Mouse (Mus musculus) midbrain, embryonic 10.5 days (tissue): ENCODE results near the gene Pgap3. TPM values are rescaled to one million over a fixed set of nuclear protein-coding genes. Genes with fewer than 3 reads are reported as not detected.

Source experiments
- DNase-seq: peaks from one replicate; pipeline ENCODE4 v3.0.0-alpha.2; 2017; ENCODE audit warnings: low spot score
- H3K27ac ChIP-seq: fragments of 300-500 bp; sonication (generic); replicated peaks from 2 replicates; pipeline ENCODE4 v1.5.1; 2016; ENCODE audit warnings: mild to moderate bottlenecking
- H3K27me3 ChIP-seq: fragments of 300-500 bp; sonication (generic); 2 replicates; pipeline ENCODE4 v1.6.1; 2016; ENCODE audit warnings: low read depth, mild to moderate bottlenecking; ENCODE audit not compliant: poor library complexity, severe bottlenecking
- H3K36me3 ChIP-seq: fragments of 300-500 bp; sonication (generic); 2 replicates; pipeline ENCODE4 v1.6.1; 2016; ENCODE audit warnings: mild to moderate bottlenecking, moderate library complexity
- H3K4me1 ChIP-seq: fragments of 300-500 bp; sonication (generic); 2 replicates; pipeline ENCODE4 v1.6.1; 2016
- H3K4me3 ChIP-seq: fragments of 300-500 bp; sonication (generic); 2 replicates; pipeline ENCODE4 v1.5.1; 2016; ENCODE audit warnings: mild to moderate bottlenecking, moderate library complexity
- H3K9me3 ChIP-seq: fragments of 300-500 bp; sonication (generic); replicated peaks from 2 replicates; pipeline ENCODE4 v1.6.1; 2016; ENCODE audit warnings: mild to moderate bottlenecking
- WGBS: fragments of 180-500 bp; shearing (Covaris S2); methylation state at CpG from one replicate; pipeline ENCODE4 v1.1.7; 2016; 5-methylcytosine and 5-hydroxymethylcytosine counted together
- polyA plus RNA-seq: library from polyadenylated mRNA; unstranded; fragments of >200 nt; fragmentation: Nextera tagmentation; extraction: Ambion mirVana; gene quantifications from 2 replicates; pipeline ENCODE4 v1.2.1, GENCODE M21; 2016

Gene Pgap3
- polyA plus RNA-seq, 1 experiment from 2014 or later: 10.1 TPM

- peak; percentile 75 for DNase-seq
- H3K4me1 ChIP-seq: peaks cover 44% of the 10 kb centered on the region
- H3K4me3 ChIP-seq: peak overlapping the region; percentile 49
- peak overlapping the region; percentile 92 for H3K27ac ChIP-seq
- no peaks in the 10 kb centered on the region for H3K9me3 ChIP-seq
- peaks cover 43% of the 10 kb centered on the region for H3K36me3 ChIP-seq
- WGBS: 4% methylated on average over 2 of the region's 2 CpGs
- no peaks in the 10 kb centered on the region for H3K27me3 ChIP-seq
Measured at GRCm38 (mm10) chr11:98372406-98372805, 27.9 kb downstream of the Pgap3 start.

GRCm38 (mm10) chr11:98371556-98372240 lies 28.6 kb downstream of the Pgap3 start:
- Histone ChIP-seq H3K27ac (peak overlapping the region; percentile 92), H3K4me1 (peaks cover 44% of the 10 kb centered on the region), H3K36me3 (peaks cover 37% of the 10 kb centered on the region), H3K27me3 (no peaks in the 10 kb centered on the region), H3K4me3 (peak overlapping the region; percentile 49), H3K9me3 (no peaks in the 10 kb centered on the region)
- 20% methylated on average over 10 of the region's 10 CpGs for WGBS
- peak; percentile 78 for DNase-seq

GRCm38 (mm10) chr11:98370588-98370987 lies 29.7 kb downstream of the Pgap3 start:
- H3K4me3 ChIP-seq: peak overlapping the region; percentile 49; the same call in 1 of the 2 replicates
- WGBS: 87% methylated on average over 2 of the region's 2 CpGs
- H3K27ac ChIP-seq: peak overlapping the region; percentile 92
- peaks cover 31% of the 10 kb centered on the region for H3K36me3 ChIP-seq
- H3K9me3 ChIP-seq: no peaks in the 10 kb centered on the region
- DNase-seq: no peak
- peaks cover 44% of the 10 kb centered on the region for H3K4me1 ChIP-seq
- H3K27me3 ChIP-seq: no peaks in the 10 kb centered on the region

- Histone ChIP-seq H3K4me3 (no peak overlapping the region), H3K4me1 (peaks cover 44% of the 10 kb centered on the region), H3K36me3 (peaks cover 18% of the 10 kb centered on the region), H3K9me3 (no peaks in the 10 kb centered on the region), H3K27me3 (no peaks in the 10 kb centered on the region), H3K27ac (no peak overlapping the region)
- DNase-seq: no peak
- 85% methylated on average over 6 of the region's 6 CpGs for WGBS
Measured at GRCm38 (mm10) chr11:98369337-98369736, 31.0 kb downstream of the Pgap3 start.

- WGBS: 86% methylated on average over 7 of the region's 7 CpGs
- H3K9me3 ChIP-seq: no peaks in the 10 kb centered on the region
- H3K4me3 ChIP-seq: no peak overlapping the region
- no peak overlapping the region for H3K27ac ChIP-seq
- H3K4me1 ChIP-seq: peaks cover 41% of the 10 kb centered on the region
- no peak for DNase-seq
- peaks cover 14% of the 10 kb centered on the region for H3K36me3 ChIP-seq
- H3K27me3 ChIP-seq: no peaks in the 10 kb centered on the region
Measured at GRCm38 (mm10) chr11:98367863-98368186, 32.5 kb downstream of the Pgap3 start.

- H3K9me3 ChIP-seq: no peaks in the 10 kb centered on the region
- DNase-seq: no peak
- H3K27ac ChIP-seq: no peak overlapping the region
- peaks cover 41% of the 10 kb centered on the region for H3K4me1 ChIP-seq
- WGBS: 86% methylated on average over 10 of the region's 10 CpGs
- H3K36me3 ChIP-seq: peaks cover 11% of the 10 kb centered on the region; the same call in 1 of the 2 replicates
- no peak overlapping the region for H3K4me3 ChIP-seq
- H3K27me3 ChIP-seq: no peaks in the 10 kb centered on the region
Measured at GRCm38 (mm10) chr11:98367171-98367862, 33.0 kb downstream of the Pgap3 start.

- WGBS: 84% methylated on average over 10 of the region's 10 CpGs
- Histone ChIP-seq H3K36me3 (peaks cover 11% of the 10 kb centered on the region; the same call in 1 of the 2 replicates), H3K9me3 (no peaks in the 10 kb centered on the region), H3K27me3 (no peaks in the 10 kb centered on the region), H3K4me3 (no peak overlapping the region), H3K4me1 (peaks cover 41% of the 10 kb centered on the region), H3K27ac (no peak overlapping the region)
- no peak for DNase-seq
Measured at GRCm38 (mm10) chr11:98366290-98366689, 34.0 kb downstream of the Pgap3 start.

GRCm38 (mm10) chr11:98364410-98364809 lies 35.9 kb downstream of the Pgap3 start:
- Histone ChIP-seq H3K4me3 (no peak overlapping the region), H3K27me3 (no peaks in the 10 kb centered on the region), H3K9me3 (no peaks in the 10 kb centered on the region), H3K27ac (no peak overlapping the region), H3K4me1 (peaks cover 41% of the 10 kb centered on the region), H3K36me3 (peaks cover 11% of the 10 kb centered on the region; the same call in 1 of the 2 replicates)
- WGBS: 97% methylated on average over 5 of the region's 5 CpGs
- no peak for DNase-seq

- WGBS: 82% methylated on average over 5 of the region's 5 CpGs
- DNase-seq: no peak
- no peak overlapping the region for H3K27ac ChIP-seq
- H3K36me3 ChIP-seq: peaks cover 11% of the 10 kb centered on the region; the same call in 1 of the 2 replicates
- H3K27me3 ChIP-seq: no peaks in the 10 kb centered on the region
- no peak overlapping the region for H3K4me3 ChIP-seq
- no peaks in the 10 kb centered on the region for H3K9me3 ChIP-seq
- peaks cover 42% of the 10 kb centered on the region for H3K4me1 ChIP-seq
Measured at GRCm38 (mm10) chr11:98363817-98364216, 36.5 kb downstream of the Pgap3 start.

- H3K27ac ChIP-seq: peak overlapping the region; percentile 79
- H3K36me3 ChIP-seq: peaks cover 5% of the 10 kb centered on the region; the same call in 1 of the 2 replicates
- peak overlapping the region; percentile 36 for H3K4me3 ChIP-seq
- H3K4me1 ChIP-seq: peaks cover 60% of the 10 kb centered on the region
- DNase-seq: peak; percentile 45
- 41% methylated on average over 9 of the region's 9 CpGs for WGBS
- peaks cover 16% of the 10 kb centered on the region for H3K27me3 ChIP-seq
- H3K9me3 ChIP-seq: no peaks in the 10 kb centered on the region
Measured at GRCm38 (mm10) chr11:98360866-98361521, 39.3 kb downstream of the Pgap3 start.

- under 1% methylated on average over 59 of the region's 60 CpGs for WGBS
- Histone ChIP-seq H3K27me3 (peaks cover 38% of the 10 kb centered on the region), H3K4me3 (peak within 1 kb of the TSS; percentile 87), H3K9me3 (no peaks in the 10 kb centered on the region), H3K27ac (peak within 1 kb of the TSS; percentile 92), H3K36me3 (no peaks in the 10 kb centered on the region), H3K4me1 (peaks cover 71% of the 10 kb centered on the region)
- DNase-seq: peak; percentile 92
Measured at GRCm38 (mm10) chr11:98358161-98359083, 41.9 kb downstream of the Pgap3 start, which contains the start of gene Stard3. TSS of gene Stard3 (plus strand) at chr11:98358368.
